Mouse (Mus musculus) telencephalon, adult 2 months (tissue): ENCODE data around the gene Tnpo2.
"Not testable (repeated sequence)": the region's sequence is repeated elsewhere in the genome, so short reads cannot be mapped to it uniquely, and the experiment has no call there.

Experiments
- DNase-seq: peaks from one replicate; pipeline ENCODE4 v3.0.0-alpha.2; 2011; ENCODE audit warnings: low read depth, low spot score

Gene Tnpo2

DNA sequence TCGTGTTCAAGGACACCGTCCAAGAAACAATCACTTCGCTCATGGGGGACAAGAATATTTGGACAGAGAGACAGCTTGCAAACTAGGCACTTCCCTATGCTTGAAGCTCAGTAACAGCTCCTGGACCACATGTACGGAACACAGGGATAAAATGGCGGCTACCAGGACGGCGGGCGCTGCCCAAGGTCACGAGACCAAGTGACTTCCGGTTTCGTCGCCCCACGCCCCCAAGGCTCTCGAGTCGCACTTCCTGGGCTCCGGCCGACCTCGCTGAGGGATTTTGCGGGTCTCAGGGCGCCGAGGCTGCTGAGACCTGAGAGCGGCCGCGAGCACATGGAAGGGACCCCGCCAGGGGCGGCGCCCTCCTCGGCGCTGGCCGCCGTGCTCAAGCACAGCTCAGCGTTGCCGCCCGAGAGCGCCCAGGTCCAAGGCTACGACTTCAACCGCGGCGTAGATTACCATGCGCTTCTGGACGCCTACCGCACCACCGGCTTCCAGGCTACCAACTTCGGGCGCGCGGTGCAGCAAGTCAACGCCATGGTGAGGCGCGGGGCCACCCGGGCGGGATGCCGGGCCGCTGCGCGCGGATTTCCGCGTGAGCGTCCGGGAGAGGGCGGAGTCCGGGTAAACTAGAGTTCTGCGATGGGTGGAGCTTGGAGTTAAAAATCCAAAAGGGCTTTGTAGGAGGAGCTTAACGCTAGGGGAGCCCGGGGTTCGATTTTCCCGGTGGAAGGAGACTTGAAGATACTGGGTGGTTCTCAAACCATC is 35.0 kb downstream of the Tnpo2 start, which contains the start of gene Dhps:
Gene Dhps, plus strand, starts transcription at position 244 of the 768 bp plus-strand sequence.
- DNase-seq = peak; percentile 88

- no peak for DNase-seq
Measured at GRCm38 (mm10) chr8:85072364-85072929, 35.7 kb downstream of the Tnpo2 start.

- DNase-seq = no peak
Measured at GRCm38 (mm10) chr8:85073041-85073612, 36.4 kb downstream of the Tnpo2 start.

GRCm38 (mm10) chr8:85074167-85074566 is 37.5 kb downstream of the Tnpo2 start:
- DNase-seq = no peak

GRCm38 (mm10) chr8:85074617-85075016 is 37.9 kb downstream of the Tnpo2 start:
- no peak for DNase-seq

DNA sequence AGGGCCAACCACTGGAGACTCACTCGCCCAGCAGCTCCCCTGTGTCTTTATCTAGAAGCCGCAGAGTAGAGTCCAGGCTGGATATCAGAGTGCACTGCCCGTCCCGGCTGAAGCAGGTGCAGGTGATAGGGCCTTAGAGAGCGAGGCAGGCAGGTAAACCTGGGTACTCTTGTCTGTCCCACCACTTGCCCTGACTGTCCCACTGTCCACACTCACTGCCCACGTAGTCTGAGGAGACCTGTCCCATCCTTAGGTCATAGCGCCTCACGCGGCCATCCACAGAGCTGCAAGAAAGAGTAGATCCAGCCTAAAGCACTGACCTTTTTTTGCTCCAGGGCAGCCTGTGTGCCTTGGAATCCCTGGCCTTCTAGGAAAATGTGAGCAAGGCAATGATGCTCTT is 39.3 kb downstream of the Tnpo2 start:
- DNase-seq = no peak

- DNase-seq = peak; percentile 77
Measured at GRCm38 (mm10) chr8:85076993-85077392, 40.3 kb downstream of the Tnpo2 start.

DNA sequence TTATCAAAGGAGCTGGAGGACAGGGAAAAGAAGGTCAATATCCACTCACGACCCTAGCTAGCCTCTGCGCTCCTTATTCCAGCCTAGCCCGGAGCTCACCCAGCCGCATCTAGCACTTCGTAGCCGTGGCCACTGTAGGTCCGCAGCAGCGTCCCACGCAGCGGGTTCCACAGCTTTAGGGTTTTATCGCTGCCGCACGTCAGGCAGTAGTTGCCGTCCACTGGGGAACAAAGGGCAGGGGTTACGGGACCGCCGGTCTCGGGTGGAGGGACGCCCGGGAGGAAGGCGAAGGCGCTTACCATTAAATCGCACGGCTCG is 43.5 kb downstream of the Tnpo2 start:
- DNase-seq = no peak

DNA sequence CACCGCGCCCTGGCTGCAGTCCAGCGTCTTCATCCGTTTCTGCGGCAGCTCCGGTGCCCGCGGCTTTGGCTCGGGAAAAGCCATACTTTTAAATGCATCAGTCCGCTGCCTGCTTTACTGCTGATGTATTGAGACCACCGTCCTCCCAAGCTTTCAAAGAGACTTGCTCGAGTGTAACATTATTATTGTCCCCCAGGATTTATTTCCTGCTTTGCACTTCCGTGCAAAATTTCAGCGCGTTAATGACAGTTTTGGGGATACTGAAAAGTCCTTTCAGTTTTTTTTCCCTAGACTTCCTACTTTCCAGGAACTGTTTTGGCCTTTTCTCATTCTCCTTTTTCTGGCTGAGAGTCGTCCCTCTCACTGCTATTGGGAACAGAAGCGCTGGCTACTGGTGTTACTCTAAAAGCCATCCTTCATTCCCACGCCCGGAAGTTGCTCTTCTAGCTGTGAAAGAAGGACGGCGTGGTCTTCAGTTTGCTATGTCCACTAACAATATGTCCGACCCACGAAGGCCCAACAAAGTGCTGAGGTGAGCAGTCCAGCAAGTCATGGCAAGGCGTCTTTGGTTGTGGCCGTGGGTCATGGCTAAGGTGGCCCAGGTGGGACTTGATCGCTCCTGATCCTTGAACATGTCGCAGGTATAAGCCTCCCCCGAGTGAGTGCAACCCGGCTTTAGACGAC is 44.0 kb downstream of the Tnpo2 start, which contains the start of gene Wdr83os:
Gene Wdr83os, plus strand, starts transcription at position 209 of the 684 bp plus-strand sequence.
- peak; percentile 82 for DNase-seq

GRCm38 (mm10) chr8:85081216-85081555 is 44.5 kb downstream of the Tnpo2 start, which contains the start of gene Wdr83:
TSS of gene Wdr83 (minus strand) at chr8:85081306.
- DNase-seq = no peak

DNA sequence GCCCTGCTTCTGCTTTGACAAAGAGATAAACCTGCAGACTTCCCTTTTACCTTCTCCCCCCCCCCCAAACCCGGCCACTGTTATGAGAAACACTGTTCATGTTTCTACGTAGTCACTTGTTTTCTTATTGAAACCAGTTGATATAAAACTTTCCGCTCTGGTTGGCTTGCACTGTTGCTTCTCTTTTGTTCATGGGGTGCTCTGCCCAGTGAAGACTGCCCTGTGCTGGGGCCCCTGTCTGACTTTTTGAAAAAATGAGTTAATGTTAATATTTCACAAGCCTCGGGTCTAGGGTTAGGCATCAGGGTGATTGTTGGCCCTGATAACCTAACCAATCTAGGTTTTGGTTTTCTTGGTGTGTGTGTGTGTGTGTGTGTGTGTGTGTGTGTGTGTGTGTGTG is 45.5 kb downstream of the Tnpo2 start:
- DNase-seq = not testable (repeated sequence)

GRCm38 (mm10) chr8:85083108-85083813 is 46.5 kb downstream of the Tnpo2 start, which contains the start of gene Man2b1:
TSS of gene Man2b1 (plus strand) at chr8:85083270.
- DNase-seq = peak; percentile 85

- DNase-seq = no peak
Measured at GRCm38 (mm10) chr8:85084633-85085032, 47.9 kb downstream of the Tnpo2 start.

- DNase-seq = no peak
Measured at GRCm38 (mm10) chr8:85086238-85086637, 49.5 kb downstream of the Tnpo2 start.

DNA sequence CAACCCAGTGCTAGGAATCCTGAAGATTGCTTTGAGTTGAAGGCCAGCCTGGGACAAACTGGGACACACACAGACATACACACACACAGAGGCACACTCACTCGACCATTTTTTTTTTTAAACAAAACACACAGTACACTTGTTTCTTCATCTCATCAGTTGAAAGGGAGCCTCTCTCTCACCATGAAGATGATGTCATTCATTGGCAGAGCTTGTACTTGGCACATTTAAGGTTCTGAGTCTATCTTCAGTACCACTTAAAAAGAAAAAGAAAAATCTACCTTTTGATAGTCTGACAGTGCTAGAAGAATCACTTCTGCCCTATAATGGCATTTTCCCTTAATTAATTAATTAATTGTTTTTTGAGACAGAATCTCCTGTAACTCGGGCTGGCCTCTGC is 52.1 kb downstream of the Tnpo2 start:
- no peak for DNase-seq

DNA sequence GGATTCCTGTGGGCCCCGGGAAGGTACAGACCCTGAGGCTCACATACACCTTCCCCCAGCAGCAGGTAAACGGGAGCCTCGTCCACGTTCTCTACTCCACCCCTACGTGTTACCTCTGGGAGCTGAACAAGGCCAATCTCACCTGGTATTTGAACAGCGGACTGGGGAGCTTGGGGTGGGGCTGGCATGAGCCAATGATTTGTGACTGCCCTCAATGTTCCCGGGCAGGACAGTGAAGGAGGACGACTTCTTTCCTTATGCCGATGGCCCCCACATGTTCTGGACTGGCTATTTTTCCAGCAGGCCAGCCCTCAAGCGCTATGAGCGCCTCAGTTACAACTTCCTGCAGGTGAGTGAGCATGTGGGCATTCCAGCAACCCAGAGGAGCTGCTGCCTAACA is 54.1 kb downstream of the Tnpo2 start:
- DNase-seq = no peak

DNA sequence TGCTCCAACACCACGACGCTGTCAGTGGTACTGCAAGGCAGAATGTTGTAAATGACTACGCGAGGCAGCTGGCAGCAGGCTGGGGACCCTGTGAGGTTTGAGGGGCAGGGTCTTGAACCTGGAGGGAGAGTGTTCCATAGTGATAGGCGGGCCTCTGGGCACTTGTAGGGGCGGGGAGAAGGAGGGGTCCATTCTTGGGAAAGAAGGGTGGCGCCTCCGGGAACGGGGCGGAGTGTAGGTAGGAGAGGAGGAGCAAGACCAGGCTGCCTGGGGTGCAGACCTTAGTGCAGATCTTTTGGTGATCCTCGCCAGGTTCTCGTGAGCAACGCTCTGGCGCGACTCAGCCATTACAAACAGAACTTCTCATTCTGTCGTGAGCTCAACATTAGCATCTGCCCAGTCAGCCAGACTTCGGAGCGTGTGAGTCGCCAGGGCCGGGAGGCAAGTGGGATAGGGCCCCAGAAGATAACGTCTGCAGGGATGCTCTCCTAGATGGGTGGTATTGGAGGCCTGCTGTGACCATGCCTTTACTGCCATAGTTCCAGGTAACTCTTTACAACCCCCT is 54.9 kb downstream of the Tnpo2 start:
- no peak for DNase-seq

DNA sequence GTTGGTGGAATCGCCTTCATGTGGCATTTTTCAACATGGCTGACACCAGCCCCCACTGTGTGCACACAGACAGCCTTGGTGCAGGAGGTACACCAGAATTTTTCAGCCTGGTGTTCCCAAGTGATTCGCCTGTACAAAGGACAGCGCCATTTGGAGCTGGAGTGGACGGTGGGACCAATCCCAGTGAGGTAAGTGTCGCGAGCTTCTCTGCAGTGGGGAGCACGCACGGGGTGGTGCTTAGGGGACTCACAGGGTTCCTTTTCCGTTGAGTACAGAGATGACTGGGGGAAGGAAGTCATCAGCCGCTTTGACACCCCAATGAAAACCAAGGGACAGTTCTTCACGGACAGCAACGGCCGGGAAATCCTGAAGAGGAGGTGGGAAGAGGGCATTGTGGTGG is 58.3 kb downstream of the Tnpo2 start:
- no peak for DNase-seq

GRCm38 (mm10) chr8:85095566-85095965 is 58.9 kb downstream of the Tnpo2 start:
- no peak for DNase-seq

GRCm38 (mm10) chr8:85096196-85096595 is 59.5 kb downstream of the Tnpo2 start:
- no peak for DNase-seq

DNA sequence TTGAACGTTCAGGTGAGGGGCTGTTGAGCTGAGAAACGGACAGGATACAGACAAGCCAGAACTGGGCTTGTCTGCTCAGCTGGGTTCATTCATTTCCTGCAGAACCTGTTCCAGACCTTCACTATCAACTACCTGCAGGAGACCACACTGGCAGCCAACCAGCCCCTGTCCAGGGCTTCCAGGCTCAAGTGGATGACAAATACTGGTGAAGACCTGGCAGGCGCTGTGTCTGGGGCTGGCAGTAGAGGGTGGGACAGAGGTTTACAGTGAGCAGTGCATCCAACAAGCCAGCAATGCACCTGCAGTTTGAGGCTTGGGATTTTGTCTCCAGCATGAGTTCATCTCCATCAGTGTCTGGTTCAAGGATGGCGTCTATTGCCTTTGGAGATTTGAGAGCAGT is 60.1 kb downstream of the Tnpo2 start:
- no peak for DNase-seq
